Mouse (Mus musculus) olfactory bulb, adult 2 months (tissue): ENCODE data around the gene Dlg2. TPM values are rescaled to one million over a fixed set of nuclear protein-coding genes. Genes with fewer than 3 reads are reported as not detected.
A peak's percentile ranks its signal among the peaks of the same experiment; 100 is the strongest.

ENCODE experiments used
- H3K27ac ChIP-seq: fragments of 200-500 bp; 2 replicates; pipeline ENCODE4 v1.5.1; 2012; ENCODE audit warnings: low read depth, low read length; ENCODE audit not compliant: insufficient read depth
- H3K4me1 ChIP-seq: fragments of 200-500 bp; 2 replicates; pipeline ENCODE4 v1.6.1; 2012; ENCODE audit warnings: low read length; ENCODE audit not compliant: control insufficient read depth, insufficient read depth
- H3K4me3 ChIP-seq: fragments of 200-500 bp; 2 replicates; pipeline ENCODE4 v1.5.1; 2012; ENCODE audit warnings: mild to moderate bottlenecking, low read depth, low read length, moderate library complexity; ENCODE audit not compliant: insufficient read depth
- CTCF ChIP-seq: fragments of 200-500 bp; IDR thresholded peaks from 2 replicates; pipeline ENCODE4 v1.5.1; 2012; ENCODE audit warnings: low read depth, mild to moderate bottlenecking, low read length, moderate library complexity; ENCODE audit not compliant: insufficient read depth
- POLR2A ChIP-seq: fragments of 200-500 bp; IDR thresholded peaks from 2 replicates; pipeline ENCODE4 v1.6.1; 2012; ENCODE audit warnings: mild to moderate bottlenecking, low read depth, low read length, moderate library complexity; ENCODE audit not compliant: insufficient read depth
- WGBS: fragments of 180-500 bp; shearing (Covaris S2); methylation state at CpG from one replicate; pipeline ENCODE4 v1.1.7; 2018; 5-methylcytosine and 5-hydroxymethylcytosine counted together
- polyA plus RNA-seq: library from polyadenylated mRNA; stranded (reverse); fragments of >200 nt; gene quantifications from 2 replicates; pipeline ENCODE4 v1.2.4, GENCODE M21; 2012; ENCODE audit warnings: low replicate concordance; ENCODE audit not compliant: missing spikeins, insufficient read depth, insufficient read length

The Dlg2 gene
- polyA plus RNA-seq, 1 experiment = not detected

- TF ChIP-seq POLR2A (no peak), CTCF (no peak)
- Histone ChIP-seq H3K27ac (no peak overlapping the region), H3K4me1 (0 out of 2 replicates have a peak, but pooled peaks cover 3% of the 10 kb centered on the region), H3K4me3 (no peak overlapping the region)
- WGBS = 80% methylated on average over 6 of the region's 6 CpGs
Measured at GRCm38 (mm10) chr7:92316389-92316788, 1839.9 kb downstream of the Dlg2 start.

GRCm38 (mm10) chr7:92319469-92319868, 1843.0 kb downstream of the Dlg2 start:
- 91% methylated on average over 1 of the region's 1 CpGs for WGBS
- Histone ChIP-seq H3K27ac (no peak overlapping the region), H3K4me3 (no peak overlapping the region), H3K4me1 (0 out of 2 replicates have a peak, but pooled peaks cover 3% of the 10 kb centered on the region)
- TF ChIP-seq POLR2A (no peak), CTCF (no peak)

GRCm38 (mm10) chr7:92320181-92320580, 1843.7 kb downstream of the Dlg2 start:
- Histone ChIP-seq H3K27ac (no peak overlapping the region), H3K4me1 (0 out of 2 replicates have a peak, but pooled peaks cover 3% of the 10 kb centered on the region), H3K4me3 (no peak overlapping the region)
- TF ChIP-seq POLR2A (no peak), CTCF (no peak)

GRCm38 (mm10) chr7:92321786-92322185, 1845.3 kb downstream of the Dlg2 start:
- TF ChIP-seq CTCF (no peak), POLR2A (no peak)
- WGBS = 84% methylated on average over 2 of the region's 2 CpGs
- Histone ChIP-seq H3K27ac (no peak overlapping the region), H3K4me3 (no peak overlapping the region), H3K4me1 (no peaks in the 10 kb centered on the region)

- H3K4me1 ChIP-seq = no peaks in the 10 kb centered on the region
- WGBS = 76% methylated on average over 13 of the region's 13 CpGs
- H3K27ac ChIP-seq = no peak overlapping the region
- TF ChIP-seq POLR2A = no peak
- no peak overlapping the region for H3K4me3 ChIP-seq
Measured at GRCm38 (mm10) chr7:92322342-92323069, 1846.0 kb downstream of the Dlg2 start.

- H3K27ac ChIP-seq = no peak overlapping the region
- whole genome bisulfite sequencing = 60% methylated on average over 4 of the region's 4 CpGs
- H3K4me1 ChIP-seq = no peaks in the 10 kb centered on the region
- TF ChIP-seq CTCF = no peak
- no peak for TF ChIP-seq POLR2A
- no peak overlapping the region for H3K4me3 ChIP-seq
Measured at GRCm38 (mm10) chr7:92323710-92324109, 1847.2 kb downstream of the Dlg2 start.

GRCm38 (mm10) chr7:92327343-92327896, 1850.9 kb downstream of the Dlg2 start:
- 41% methylated on average over 2 of the region's 2 CpGs for WGBS
- Histone ChIP-seq H3K27ac (no peak overlapping the region), H3K4me1 (peaks cover 4% of the 10 kb centered on the region; the same call in 1 of the 2 replicates), H3K4me3 (no peak overlapping the region)
- TF ChIP-seq POLR2A (no peak), CTCF (no peak)

GRCm38 (mm10) chr7:92333220-92333898, 1856.9 kb downstream of the Dlg2 start:
- Histone ChIP-seq H3K4me1 (peaks cover 4% of the 10 kb centered on the region; the same call in 1 of the 2 replicates), H3K4me3 (no peak overlapping the region), H3K27ac (peak overlapping the region; percentile 79; the same call in 1 of the 2 replicates)
- 50% methylated on average over 5 of the region's 5 CpGs for WGBS
- TF ChIP-seq POLR2A = no peak
- TF ChIP-seq CTCF = no peak

GRCm38 (mm10) chr7:92356542-92356941, 1880.1 kb downstream of the Dlg2 start:
- TF ChIP-seq POLR2A (no peak), CTCF (no peak)
- no peak overlapping the region for H3K27ac ChIP-seq
- H3K4me3 ChIP-seq = no peak overlapping the region
- no peaks in the 10 kb centered on the region for H3K4me1 ChIP-seq
- WGBS = 74% methylated on average over 3 of the region's 3 CpGs

- Histone ChIP-seq H3K4me1 (0 out of 2 replicates have a peak, but pooled peaks cover 5% of the 10 kb centered on the region), H3K27ac (no peak overlapping the region), H3K4me3 (no peak overlapping the region)
- 85% methylated on average over 3 of the region's 3 CpGs for WGBS
- no peak for TF ChIP-seq CTCF
- no peak for TF ChIP-seq POLR2A
Measured at GRCm38 (mm10) chr7:92363386-92363785, 1886.9 kb downstream of the Dlg2 start.
